Mouse (Mus musculus): Measurements from ENCODE around the gene Colq.

The Colq gene

DNA sequence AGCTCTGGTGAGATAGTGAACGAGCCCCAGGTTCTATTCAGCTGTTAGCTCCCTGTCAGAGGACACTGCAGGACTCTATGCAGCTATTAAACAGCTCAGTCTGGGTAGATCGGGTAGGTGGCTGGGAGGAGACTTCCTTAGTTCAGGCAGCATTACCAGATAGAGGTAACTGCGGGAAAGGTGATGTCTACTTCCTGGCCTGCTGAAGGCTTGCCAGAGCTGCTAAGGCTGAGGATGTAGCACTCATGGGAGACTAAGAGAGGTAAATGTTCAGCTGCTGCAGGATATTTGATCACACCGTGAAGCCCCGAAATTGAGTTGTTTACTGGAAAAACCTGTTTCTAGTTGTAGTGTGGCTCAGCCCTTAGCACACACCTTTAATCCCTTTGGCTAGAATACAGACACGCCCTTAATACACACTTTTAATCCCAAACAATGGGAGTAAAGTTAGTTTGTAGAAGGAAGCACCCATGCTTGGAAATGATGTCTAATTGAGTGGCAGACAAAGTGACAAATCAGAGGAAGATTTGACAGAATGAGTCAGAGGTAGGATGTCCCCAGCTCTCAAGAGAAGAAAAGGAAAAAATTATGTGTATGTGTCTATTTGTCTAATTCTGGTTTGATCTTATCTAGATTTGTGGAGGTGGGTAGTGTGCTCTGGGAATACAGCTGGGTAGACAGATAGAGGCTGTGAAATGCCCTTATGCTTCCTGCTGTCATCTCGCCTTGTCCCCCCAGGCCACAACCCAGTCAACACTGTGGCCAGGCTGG is 65.9 kb downstream of the Colq start:
- no peak for DNase-seq

GRCm38 (mm10) chr14:31521318-31521717 is 69.8 kb downstream of the Colq start:
- DNase-seq = no peak

DNA sequence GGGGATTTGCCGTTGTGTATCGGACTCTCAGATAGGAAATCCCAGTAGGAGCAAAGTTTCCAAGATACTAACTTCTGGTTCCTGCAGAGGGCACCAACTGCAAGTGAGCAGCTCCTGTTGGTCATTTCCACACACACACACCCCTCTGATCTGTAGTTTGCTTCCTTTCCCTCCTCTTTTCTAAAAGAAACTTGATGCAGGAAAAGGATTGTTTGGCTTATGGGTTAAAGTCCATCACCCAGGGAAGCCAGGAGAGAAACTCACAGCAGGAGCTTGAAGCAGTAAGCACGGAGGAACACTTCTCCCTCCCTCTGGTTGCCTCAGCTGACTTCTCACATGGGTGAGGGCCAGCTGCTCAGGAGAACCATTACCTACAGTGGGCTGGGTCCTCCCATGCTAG is 72.0 kb downstream of the Colq start:
- DNase-seq = no peak

DNA sequence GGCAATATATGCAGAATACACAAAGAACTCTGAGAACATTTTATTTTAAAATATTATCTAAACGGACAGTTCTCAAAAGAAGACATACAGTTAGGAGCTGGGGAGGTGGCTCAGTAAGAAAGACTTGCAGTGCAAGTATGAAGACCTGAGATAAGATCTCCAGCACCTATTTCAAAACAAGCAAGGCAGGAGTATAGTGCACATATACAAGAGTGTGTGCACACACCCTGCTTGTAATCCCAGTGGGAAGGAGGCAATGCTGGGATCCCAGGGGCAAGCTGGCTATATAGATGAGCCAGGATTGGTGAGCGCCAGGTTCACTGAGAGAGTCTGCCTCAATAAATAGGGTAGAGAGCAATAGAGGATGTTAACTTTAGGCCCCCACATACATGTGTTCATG is 75.2 kb downstream of the Colq start:
- DNase-seq = no peak

DNA sequence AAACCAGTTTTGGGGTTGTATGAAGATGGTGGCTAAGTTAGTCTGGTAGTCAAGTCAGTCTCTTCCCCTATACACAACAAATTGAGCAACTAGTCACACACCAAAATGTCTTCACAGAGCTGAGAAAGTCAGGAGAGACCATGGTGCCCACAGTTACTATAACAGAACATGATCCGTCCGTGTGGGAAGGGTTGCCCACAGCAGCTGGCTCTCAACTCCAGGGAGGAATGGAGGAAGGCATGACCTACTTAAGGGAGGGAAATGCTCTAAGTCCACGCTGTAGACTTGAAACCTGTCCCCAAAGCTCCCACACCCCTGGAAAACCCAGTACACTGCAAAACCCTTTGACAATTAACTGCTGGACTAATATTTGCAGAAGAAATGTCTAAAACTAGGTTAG is 80.8 kb downstream of the Colq start:
- DNase-seq = no peak

- no peak for DNase-seq
Observed at GRCm38 (mm10) chr14:31509911-31510310, 81.2 kb downstream of the Colq start.

DNA sequence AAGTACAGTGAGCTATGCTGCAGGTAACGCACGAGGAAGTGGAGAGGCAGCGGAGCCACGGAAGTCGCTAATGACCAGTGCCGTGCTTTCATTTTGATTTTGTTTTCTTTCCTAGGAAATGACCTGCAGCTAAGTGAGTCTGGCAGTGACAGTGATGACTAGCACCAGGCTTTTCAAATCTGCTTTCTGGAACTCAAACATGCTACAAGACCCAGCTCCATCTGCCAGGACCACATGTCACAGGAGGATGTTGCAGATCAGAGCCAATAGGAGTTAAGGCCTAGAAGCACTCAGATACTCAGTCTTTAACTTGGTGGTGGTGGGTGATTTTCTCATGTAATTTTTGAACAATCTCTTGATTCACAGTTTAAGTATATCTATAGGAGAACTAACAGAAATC is 84.7 kb downstream of the Colq start:
- peak; percentile 54 for DNase-seq

- no peak for DNase-seq
Observed at GRCm38 (mm10) chr14:31503406-31503805, 87.7 kb downstream of the Colq start.

DNA sequence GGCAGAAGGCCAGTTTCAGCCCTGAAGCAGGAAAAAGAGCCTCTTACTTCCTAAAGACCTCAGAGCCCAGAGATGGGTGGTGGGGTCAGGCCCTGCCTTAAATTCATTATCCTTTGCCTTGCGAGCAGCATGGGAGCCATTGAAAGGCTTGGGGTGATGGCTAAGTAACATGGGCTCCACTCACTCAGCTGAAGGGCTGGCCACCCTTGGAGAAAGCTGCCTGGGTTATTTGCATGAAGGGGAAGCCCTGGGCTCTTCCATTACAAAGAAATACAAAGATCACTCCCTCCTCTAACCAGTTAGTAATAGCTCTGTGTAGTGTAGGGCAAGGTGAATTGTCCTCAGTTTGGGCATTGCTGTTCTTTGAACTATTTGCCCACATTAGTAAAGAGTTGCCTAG is 91.6 kb downstream of the Colq start:
- DNase-seq = no peak

GRCm38 (mm10) chr14:31496241-31496646 is 94.9 kb downstream of the Colq start:
- DNase-seq = no peak

DNA sequence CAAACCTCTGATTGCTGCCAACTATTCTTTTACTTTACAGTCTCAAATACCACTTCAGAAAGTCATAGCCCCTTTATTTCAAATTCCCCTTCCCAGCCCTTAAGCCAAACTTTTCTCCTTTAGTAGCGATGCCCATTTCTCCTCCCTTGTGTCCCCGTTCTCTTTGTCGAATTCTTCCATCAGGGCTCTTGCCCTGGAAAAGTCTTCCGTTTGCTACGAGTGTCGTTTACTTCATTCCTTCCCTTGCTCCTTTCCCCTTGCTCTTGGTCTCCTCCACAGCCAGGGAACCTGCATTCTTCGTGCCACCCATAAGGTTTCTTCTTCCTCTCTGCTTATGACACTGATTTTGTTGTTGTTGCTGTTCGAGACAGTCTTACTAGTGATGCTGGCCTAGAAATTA is 95.6 kb downstream of the Colq start:
- DNase-seq = no peak

- peak; percentile 84 for DNase-seq
Observed at GRCm38 (mm10) chr14:31494975-31495455, 96.1 kb downstream of the Colq start, which contains the start of gene Mettl6. Mettl6 (minus strand) TSS chr14:31495040.

DNA sequence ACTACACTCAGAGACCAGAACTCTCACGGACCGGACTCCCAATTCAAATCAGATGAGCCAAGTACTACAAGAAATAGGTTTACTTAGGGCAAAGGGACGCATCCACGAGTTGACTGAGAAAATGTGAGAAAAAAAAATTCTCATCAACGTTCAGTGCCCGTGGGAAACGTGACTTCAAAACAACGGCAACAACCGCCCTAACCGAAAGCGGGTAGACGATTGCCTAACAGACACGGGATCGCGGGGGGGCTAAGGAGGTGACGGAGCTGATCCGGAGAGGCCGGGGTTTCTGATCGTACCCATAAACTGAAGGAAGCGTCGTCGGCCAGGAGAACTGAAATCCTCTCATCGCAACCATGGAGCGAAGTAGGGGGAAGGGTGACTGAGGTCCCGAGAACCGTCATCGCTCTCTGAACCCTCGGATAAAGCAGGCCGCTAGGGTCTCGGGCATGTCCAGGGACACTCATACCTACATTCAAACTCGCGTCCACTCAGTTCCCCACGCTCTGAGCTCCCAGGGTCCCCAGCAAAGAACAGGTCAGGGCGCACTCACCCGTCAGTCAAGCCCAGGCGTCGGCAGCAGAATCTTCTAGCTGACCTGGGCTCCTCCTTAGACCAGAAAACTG is 96.7 kb downstream of the Colq start, which contains the start of gene Eaf1:
Eaf1 (plus strand) TSS at position 51 of the 626 bp plus-strand sequence.
- no peak for DNase-seq

GRCm38 (mm10) chr14:31493901-31494300 is 97.2 kb downstream of the Colq start:
- DNase-seq = no peak

DNA sequence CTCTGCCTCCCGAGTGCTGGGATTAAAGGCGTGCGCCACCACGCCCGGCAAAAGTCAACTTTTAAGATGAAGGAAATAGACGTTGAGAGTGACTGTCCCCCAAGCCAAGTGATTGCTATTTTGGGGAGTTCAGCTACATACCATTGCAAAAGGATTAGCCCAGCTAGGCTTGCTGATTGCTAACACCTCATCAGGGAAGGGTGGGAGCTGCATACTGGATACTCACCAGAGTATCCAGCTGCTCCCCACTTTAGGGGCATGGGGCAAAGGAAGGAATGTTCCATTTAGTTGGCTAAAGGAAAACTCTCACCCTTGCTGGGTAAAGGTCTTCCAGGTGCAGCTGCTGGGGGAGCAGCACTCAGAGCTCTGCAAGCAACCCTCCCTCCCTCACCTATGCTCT is 103.1 kb downstream of the Colq start:
- no peak for DNase-seq

- no peak for DNase-seq
Observed at GRCm38 (mm10) chr14:31486465-31486864, 104.7 kb downstream of the Colq start.

- DNase-seq = no peak
Observed at GRCm38 (mm10) chr14:31482417-31482816, 108.7 kb downstream of the Colq start.

GRCm38 (mm10) chr14:31473297-31473696 is 117.8 kb downstream of the Colq start:
- no peak for DNase-seq
